Mouse (Mus musculus): ENCODE measurements around the gene Filip1l. TPM values are rescaled to one million over a fixed set of nuclear protein-coding genes. Genes with fewer than 3 reads are reported as not detected.
"Not testable (repeated sequence)": the region's sequence is repeated elsewhere in the genome, so short reads cannot be mapped to it uniquely, and the experiment has no call there.

Gene Filip1l
- polyA plus RNA-seq, 1 experiment from 2014 or later: 6.6 TPM

GRCm38 (mm10) chr16:57384274-57384673 lies 31.4 kb downstream of the Filip1l start:
- no peak overlapping the region for H3K4me3 ChIP-seq (replicated peaks)
- no peaks in the 10 kb centered on the region for H3K27me3 ChIP-seq
- no peak for ATAC-seq (ENCODE audit: low FRiP score)
- H3K9ac ChIP-seq: no peak overlapping the region
- WGBS: 93% methylated on average over 2 of the region's 2 CpGs
- no peak overlapping the region for H3K27ac ChIP-seq
- no peaks in the 10 kb centered on the region for H3K4me1 ChIP-seq
- no peak overlapping the region for H3K4me2 ChIP-seq
- H3K9me3 ChIP-seq: no peaks in the 10 kb centered on the region
- no peaks in the 10 kb centered on the region for H3K36me3 ChIP-seq (replicated peaks)

GRCm38 (mm10) chr16:57389566-57390251 lies 36.8 kb downstream of the Filip1l start:
- H3K4me3 ChIP-seq (replicated peaks): no peak overlapping the region
- WGBS: 91% methylated on average over 15 of the region's 15 CpGs
- H3K4me1 ChIP-seq: no peaks in the 10 kb centered on the region
- H3K27me3 ChIP-seq: no peaks in the 10 kb centered on the region
- H3K9ac ChIP-seq: no peak overlapping the region
- no peak overlapping the region for H3K4me2 ChIP-seq
- no peaks in the 10 kb centered on the region for H3K36me3 ChIP-seq (replicated peaks)
- ATAC-seq (ENCODE audit: low FRiP score): no peak
- no peak overlapping the region for H3K27ac ChIP-seq
- H3K9me3 ChIP-seq: no peaks in the 10 kb centered on the region

- 34% methylated on average over 27 of the region's 39 CpGs for WGBS
Observed at GRCm38 (mm10) chr16:57391171-57391570, 38.3 kb downstream of the Filip1l start.

GRCm38 (mm10) chr16:57392461-57392860 lies 39.6 kb downstream of the Filip1l start:
- no peak overlapping the region for H3K9ac ChIP-seq
- no peak overlapping the region for H3K4me2 ChIP-seq
- no peak for ATAC-seq (ENCODE audit: low FRiP score)
- no peak overlapping the region for H3K27ac ChIP-seq
- no peaks in the 10 kb centered on the region for H3K36me3 ChIP-seq (replicated peaks)
- H3K4me3 ChIP-seq (replicated peaks): no peak overlapping the region
- WGBS: 80% methylated on average over 2 of the region's 2 CpGs
- H3K4me1 ChIP-seq: no peaks in the 10 kb centered on the region
- no peaks in the 10 kb centered on the region for H3K9me3 ChIP-seq
- H3K27me3 ChIP-seq: no peaks in the 10 kb centered on the region

More at GRCm38 (mm10) chr16:57391171-57391570, 38.3 kb downstream of the Filip1l start:
- H3K9me3 ChIP-seq; H3K27ac ChIP-seq; H3K9ac ChIP-seq; H3K36me3 ChIP-seq (replicated peaks); H3K4me2 ChIP-seq; H3K4me1 ChIP-seq; ATAC-seq (ENCODE audit: low FRiP score); H3K4me3 ChIP-seq (replicated peaks); H3K27me3 ChIP-seq: not testable (repeated sequence)

- no peak overlapping the region for H3K27ac ChIP-seq
- H3K4me1 ChIP-seq: no peaks in the 10 kb centered on the region
- H3K9ac ChIP-seq: no peak overlapping the region
- no peaks in the 10 kb centered on the region for H3K36me3 ChIP-seq (replicated peaks)
- no peaks in the 10 kb centered on the region for H3K27me3 ChIP-seq
- H3K9me3 ChIP-seq: no peaks in the 10 kb centered on the region
- ATAC-seq (ENCODE audit: low FRiP score): no peak
- WGBS: 75% methylated on average over 11 of the region's 11 CpGs
- no peak overlapping the region for H3K4me2 ChIP-seq
- H3K4me3 ChIP-seq (replicated peaks): no peak overlapping the region
Observed at GRCm38 (mm10) chr16:57393161-57393560, 40.3 kb downstream of the Filip1l start.

GRCm38 (mm10) chr16:57396249-57396648 lies 43.4 kb downstream of the Filip1l start:
- H3K9me3 ChIP-seq: no peaks in the 10 kb centered on the region
- no peak overlapping the region for H3K4me3 ChIP-seq (replicated peaks)
- 81% methylated on average over 6 of the region's 6 CpGs for WGBS
- H3K4me2 ChIP-seq: no peak overlapping the region
- no peaks in the 10 kb centered on the region for H3K27me3 ChIP-seq
- ATAC-seq (ENCODE audit: low FRiP score): no peak
- no peak overlapping the region for H3K27ac ChIP-seq
- H3K36me3 ChIP-seq (replicated peaks): no peaks in the 10 kb centered on the region
- no peaks in the 10 kb centered on the region for H3K4me1 ChIP-seq
- no peak overlapping the region for H3K9ac ChIP-seq

GRCm38 (mm10) chr16:57397845-57398244 lies 45.0 kb downstream of the Filip1l start:
- Histone ChIP-seq H3K36me3 (replicated peaks) (no peaks in the 10 kb centered on the region), H3K4me3 (replicated peaks) (no peak overlapping the region), H3K27ac (no peak overlapping the region), H3K4me1 (no peaks in the 10 kb centered on the region), H3K4me2 (no peak overlapping the region), H3K9me3 (no peaks in the 10 kb centered on the region), H3K9ac (no peak overlapping the region), H3K27me3 (no peaks in the 10 kb centered on the region)
- 77% methylated on average over 6 of the region's 6 CpGs for WGBS
- ATAC-seq (ENCODE audit: low FRiP score): no peak

- H3K4me3 ChIP-seq (replicated peaks): no peak overlapping the region
- no peak overlapping the region for H3K9ac ChIP-seq
- peak; percentile 62; the same call in 1 of the 2 replicates for ATAC-seq (ENCODE audit: low FRiP score)
- no peaks in the 10 kb centered on the region for H3K4me1 ChIP-seq
- no peaks in the 10 kb centered on the region for H3K9me3 ChIP-seq
- no peaks in the 10 kb centered on the region for H3K27me3 ChIP-seq
- no peaks in the 10 kb centered on the region for H3K36me3 ChIP-seq (replicated peaks)
- 50% methylated on average over 18 of the region's 18 CpGs for WGBS
- H3K27ac ChIP-seq: no peak overlapping the region
- H3K4me2 ChIP-seq: no peak overlapping the region
Observed at GRCm38 (mm10) chr16:57398387-57399214, 45.7 kb downstream of the Filip1l start.

GRCm38 (mm10) chr16:57399566-57399965 lies 46.7 kb downstream of the Filip1l start:
- H3K4me2 ChIP-seq: no peak overlapping the region
- H3K4me3 ChIP-seq (replicated peaks): no peak overlapping the region
- H3K27me3 ChIP-seq: no peaks in the 10 kb centered on the region
- no peak for ATAC-seq (ENCODE audit: low FRiP score)
- no peak overlapping the region for H3K9ac ChIP-seq
- WGBS: 81% methylated on average over 10 of the region's 10 CpGs
- no peaks in the 10 kb centered on the region for H3K4me1 ChIP-seq
- no peaks in the 10 kb centered on the region for H3K36me3 ChIP-seq (replicated peaks)
- H3K27ac ChIP-seq: no peak overlapping the region
- no peaks in the 10 kb centered on the region for H3K9me3 ChIP-seq

GRCm38 (mm10) chr16:57401702-57402101 lies 48.8 kb downstream of the Filip1l start:
- no peak overlapping the region for H3K9ac ChIP-seq
- no peaks in the 10 kb centered on the region for H3K36me3 ChIP-seq (replicated peaks)
- 52% methylated on average over 6 of the region's 6 CpGs for WGBS
- H3K4me1 ChIP-seq: no peaks in the 10 kb centered on the region
- H3K9me3 ChIP-seq: no peaks in the 10 kb centered on the region
- H3K4me3 ChIP-seq (replicated peaks): no peak overlapping the region
- no peak for ATAC-seq (ENCODE audit: low FRiP score)
- H3K27me3 ChIP-seq: no peaks in the 10 kb centered on the region
- H3K27ac ChIP-seq: no peak overlapping the region
- no peak overlapping the region for H3K4me2 ChIP-seq

- H3K9ac ChIP-seq: no peak overlapping the region
- no peaks in the 10 kb centered on the region for H3K27me3 ChIP-seq
- H3K27ac ChIP-seq: no peak overlapping the region
- no peak overlapping the region for H3K4me2 ChIP-seq
- WGBS: 90% methylated on average over 4 of the region's 4 CpGs
- ATAC-seq (ENCODE audit: low FRiP score): no peak
- H3K4me3 ChIP-seq (replicated peaks): no peak overlapping the region
- H3K9me3 ChIP-seq: no peaks in the 10 kb centered on the region
- H3K4me1 ChIP-seq: no peaks in the 10 kb centered on the region
- no peaks in the 10 kb centered on the region for H3K36me3 ChIP-seq (replicated peaks)
Observed at GRCm38 (mm10) chr16:57402910-57403309, 50.0 kb downstream of the Filip1l start.

GRCm38 (mm10) chr16:57403825-57404224 lies 50.9 kb downstream of the Filip1l start:
- H3K9ac ChIP-seq: no peak overlapping the region
- H3K9me3 ChIP-seq: no peaks in the 10 kb centered on the region
- no peak for ATAC-seq (ENCODE audit: low FRiP score)
- 79% methylated on average over 5 of the region's 5 CpGs for WGBS
- H3K36me3 ChIP-seq (replicated peaks): no peaks in the 10 kb centered on the region
- H3K4me2 ChIP-seq: no peak overlapping the region
- H3K4me3 ChIP-seq (replicated peaks): no peak overlapping the region
- H3K4me1 ChIP-seq: no peaks in the 10 kb centered on the region
- H3K27me3 ChIP-seq: no peaks in the 10 kb centered on the region
- no peak overlapping the region for H3K27ac ChIP-seq

- ATAC-seq (ENCODE audit: low FRiP score): no peak
- H3K27me3 ChIP-seq: no peaks in the 10 kb centered on the region
- WGBS: 62% methylated on average over 4 of the region's 4 CpGs
- no peaks in the 10 kb centered on the region for H3K4me1 ChIP-seq
- H3K9me3 ChIP-seq: no peaks in the 10 kb centered on the region
- no peak overlapping the region for H3K4me3 ChIP-seq (replicated peaks)
- no peaks in the 10 kb centered on the region for H3K36me3 ChIP-seq (replicated peaks)
- no peak overlapping the region for H3K27ac ChIP-seq
- H3K9ac ChIP-seq: no peak overlapping the region
- H3K4me2 ChIP-seq: no peak overlapping the region
Observed at GRCm38 (mm10) chr16:57412766-57413165, 59.9 kb downstream of the Filip1l start.
